Mouse (Mus musculus) myocyte (in vitro differentiated cells): Measurements from ENCODE around the gene AI593442.

Experiments used
- CEBPB ChIP-seq: IDR thresholded peaks from 2 replicates; pipeline ENCODE4 v1.6.1; 2011; ENCODE audit warnings: mild to moderate bottlenecking, moderate library complexity; ENCODE audit not compliant: poor library complexity, insufficient read depth, severe bottlenecking
- E2F4 ChIP-seq: IDR thresholded peaks from one replicate; pipeline ENCODE4 v1.6.1; 2011; ENCODE audit warnings: mild to moderate bottlenecking, control low read depth, moderate library complexity; ENCODE audit not compliant: insufficient read depth
- MAX ChIP-seq: IDR thresholded peaks from one replicate; pipeline ENCODE4 v1.6.1; 2011; ENCODE audit warnings: low read depth, mild to moderate bottlenecking, control low read depth
- MYOD1 ChIP-seq, 3 experiments: IDR thresholded peaks; one replicate each; pipeline ENCODE4 v1.6.1; 2011; ENCODE audit warnings: control low read depth in 2 of 3, low read depth in 2 of 3, mild to moderate bottlenecking in 2 of 3, moderate library complexity in 1 of 3; ENCODE audit not compliant: insufficient read length in 2 of 3, control insufficient read depth in 1 of 3
- MYOG ChIP-seq, 3 experiments: IDR thresholded peaks; one replicate each; pipeline ENCODE4 v1.6.1; 2011; ENCODE audit warnings: control low read depth in 2 of 3, low read depth in 2 of 3, mild to moderate bottlenecking in 2 of 3; ENCODE audit not compliant: insufficient read length in 2 of 3, control insufficient read depth in 1 of 3, insufficient read depth in 1 of 3
- POLR2A ChIP-seq: IDR thresholded peaks from one replicate; pipeline ENCODE4 v1.6.1; 2011; ENCODE audit warnings: low read depth, mild to moderate bottlenecking, control low read depth, moderate library complexity; ENCODE audit not compliant: insufficient read length
- POLR2AphosphoS2 ChIP-seq: IDR thresholded peaks from one replicate; pipeline ENCODE4 v1.6.1; 2011; ENCODE audit warnings: low read depth, control low read depth; ENCODE audit not compliant: insufficient read length
- REST ChIP-seq: IDR thresholded peaks from one replicate; pipeline ENCODE4 v1.6.1; 2011; ENCODE audit warnings: mild to moderate bottlenecking, control low read depth, moderate library complexity; ENCODE audit not compliant: insufficient read depth, insufficient read length
- SRF ChIP-seq: IDR thresholded peaks from one replicate; pipeline ENCODE4 v1.6.1; 2011; ENCODE audit warnings: low read depth; ENCODE audit not compliant: control insufficient read depth, insufficient read length
- TCF12 ChIP-seq: IDR thresholded peaks from one replicate; pipeline ENCODE4 v1.6.1; 2011; ENCODE audit warnings: mild to moderate bottlenecking, control low read depth; ENCODE audit not compliant: poor library complexity, insufficient read depth, severe bottlenecking
- TCF3 ChIP-seq: IDR thresholded peaks from one replicate; pipeline ENCODE4 v1.6.1; 2011; ENCODE audit warnings: low read depth, control low read depth; ENCODE audit not compliant: insufficient read length
- USF1 ChIP-seq: IDR thresholded peaks from one replicate; pipeline ENCODE4 v1.6.1; 2011; ENCODE audit warnings: low read depth, mild to moderate bottlenecking, control low read depth, moderate library complexity

GRCm38 (mm10) chr9:52675937-52676336, 3.6 kb downstream of the AI593442 start:
- TF ChIP-seq POLR2A: no peak
- TF ChIP-seq POLR2AphosphoS2: no peak
- TF ChIP-seq USF1: no peak
- TF ChIP-seq MYOG (IDR thresholded peaks at IDR 0.05; ENCODE audit: control insufficient read depth in 1 of 3, insufficient read depth in 1 of 3, insufficient read length in 2 of 3, low read depth in 2 of 3): no peak
- TF ChIP-seq SRF: no peak
- no peak for TF ChIP-seq MAX
- no peak for TF ChIP-seq TCF12
- no peak for TF ChIP-seq CEBPB
- no peak for TF ChIP-seq MYOD1 (IDR thresholded peaks at IDR 0.05; ENCODE audit: control insufficient read depth in 1 of 3, insufficient read length in 2 of 3, low read depth in 2 of 3)
- no peak for TF ChIP-seq TCF3
- TF ChIP-seq E2F4: no peak
- no peak for TF ChIP-seq REST
